Mouse (Mus musculus): ENCODE data around the gene H2afx.

DNA sequence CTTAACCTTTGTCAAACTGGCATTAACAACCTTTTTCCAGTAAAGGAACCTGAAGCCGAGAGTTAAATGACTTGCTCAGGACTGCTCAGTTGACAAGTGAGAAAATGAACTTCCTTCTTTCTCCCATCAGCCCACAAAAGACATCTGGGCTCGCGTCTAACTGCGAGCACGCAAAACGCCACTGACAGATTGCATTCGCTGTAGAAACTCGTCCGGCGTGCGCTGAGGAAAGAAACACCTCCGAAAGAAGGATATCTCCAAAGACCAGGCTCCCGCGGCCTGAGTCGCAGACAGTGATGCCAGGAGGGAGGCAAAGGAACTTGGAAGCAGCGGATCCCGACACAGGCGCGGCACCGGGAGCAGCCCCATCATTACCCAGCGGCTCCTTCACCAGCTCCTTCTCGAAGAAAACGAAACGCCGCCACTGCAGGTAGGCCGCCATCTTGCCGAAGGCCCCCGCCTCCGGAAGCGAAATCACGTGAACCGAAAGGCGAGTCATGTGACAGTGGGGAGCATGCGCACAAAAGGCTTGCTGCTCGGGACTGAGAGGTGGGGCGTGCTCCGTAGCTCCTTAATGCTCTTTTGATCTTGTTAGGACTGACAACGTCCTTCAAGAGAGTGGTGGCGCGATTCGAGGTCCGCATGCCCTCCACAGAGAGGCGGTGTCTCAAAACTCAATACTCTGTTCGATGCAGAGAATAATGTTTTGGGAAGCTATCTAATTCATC lies 26.9 kb downstream of the H2afx start, which contains the start of gene Vps11:
- TF ChIP-seq POLR2A (IDR thresholded peaks at IDR 0.05; ENCODE audit: control insufficient read depth, extremely low read depth, insufficient read depth, low read length, poor library complexity) (peak; percentile 57; the same call in 1 of the 2 replicates), CTCF (IDR thresholded peaks at IDR 0.05; ENCODE audit: borderline replicate concordance, control insufficient read depth, extremely low read depth, insufficient read depth, low read length, poor library complexity) (no peak)
